Mouse (Mus musculus): ENCODE measurements at regions not wholly inside any gene's neighbourhood (a gene's known extent, or its start where the extent isn't known, plus 50 kb on each side); places are given as distances from the start of the nearest gene placed in this dataset.

DNA sequence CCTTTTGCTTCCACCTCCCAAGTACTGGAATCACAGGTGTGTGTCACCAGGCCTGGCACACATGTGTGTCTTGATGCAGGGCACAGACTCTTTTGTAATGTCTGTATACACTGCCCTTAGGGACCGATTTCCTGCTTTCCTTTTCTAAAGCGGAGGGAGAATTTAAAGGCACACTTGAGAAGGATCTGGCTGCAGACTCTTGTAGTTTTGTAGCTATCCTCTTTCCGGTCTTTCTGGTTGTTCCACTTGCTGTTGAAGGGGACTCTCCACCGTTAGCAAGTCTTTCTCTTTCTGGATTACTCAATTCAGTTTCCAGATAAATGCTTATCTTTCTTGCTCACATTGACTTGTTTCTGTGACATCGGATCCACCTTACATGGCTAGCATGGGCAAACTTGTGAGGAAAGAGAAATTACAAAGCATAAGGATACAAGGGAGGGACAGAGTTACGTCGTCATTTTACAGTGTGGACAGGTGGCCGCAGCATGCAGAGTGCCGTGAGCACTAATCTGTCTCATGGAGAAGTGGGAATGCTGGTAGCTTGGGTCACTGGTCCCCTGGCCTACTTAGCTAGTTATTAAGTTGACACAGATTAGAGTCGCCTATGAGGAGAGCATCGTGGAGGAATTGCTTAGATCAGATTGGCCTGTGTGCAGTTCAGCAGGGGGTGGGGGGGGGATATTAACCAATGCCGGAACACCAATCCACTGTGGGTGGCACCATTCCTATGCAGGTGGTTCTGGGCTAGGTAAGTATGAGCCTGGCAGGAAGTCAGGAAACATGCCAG is 54.4 kb upstream of the Parp11 start:
- ATAC-seq (ENCODE audit: low FRiP score, low TSS enrichment), result no peak
- H3K9me3 ChIP-seq (ENCODE audit: control insufficient read depth, low read length), result no peaks in the 10 kb centered on the region

DNA sequence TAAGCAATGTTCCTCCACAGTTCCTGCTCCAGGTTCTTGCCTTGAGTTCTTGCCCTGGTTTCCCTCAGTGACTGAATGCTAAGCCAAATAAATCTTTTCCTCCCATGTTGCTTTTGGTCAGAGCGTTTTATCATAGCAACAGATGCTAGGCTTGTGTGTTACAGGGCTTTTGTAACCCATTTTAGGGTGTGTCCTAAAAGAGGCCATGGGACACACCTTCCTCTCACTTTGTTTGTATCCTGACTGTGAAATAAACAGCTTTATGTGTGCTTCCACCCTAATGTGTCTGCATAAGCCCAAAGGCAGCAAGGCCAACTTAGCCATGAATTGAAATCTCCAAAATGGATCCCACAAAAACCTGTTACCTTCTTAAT is 53.9 kb upstream of the Parp11 start:
- Histone ChIP-seq H3K27ac (replicated peaks; ENCODE audit: low read depth, low read length) (no peak overlapping the region), H3K36me3 (ENCODE audit: control insufficient read depth, insufficient read depth, low read length) (no peaks in the 10 kb centered on the region), H3K27me3 (ENCODE audit: control insufficient read depth, insufficient read depth, low read length) (no peaks in the 10 kb centered on the region), H3K4me1 (ENCODE audit: control insufficient read depth, insufficient read depth, low read length) (peaks cover 13% of the 10 kb centered on the region), H3K4me2 (ENCODE audit: low read length) (no peak overlapping the region), H3K9ac (replicated peaks; ENCODE audit: low read length) (no peak overlapping the region), H3K4me3 (replicated peaks; ENCODE audit: low read depth, low read length) (no peak overlapping the region), H3K9me3 (ENCODE audit: control insufficient read depth, low read length) (no peaks in the 10 kb centered on the region)
- DNase-seq (no peak), ATAC-seq (ENCODE audit: low FRiP score, low TSS enrichment) (no peak)
- 93% methylated on average over 1 of the region's 1 CpGs for WGBS

More for the DNA sequence above, 54.4 kb upstream of the Parp11 start:
- Histone ChIP-seq H3K9ac (replicated peaks; ENCODE audit: low read length) (no peak overlapping the region), H3K4me1 (ENCODE audit: control insufficient read depth, insufficient read depth, low read length) (peaks cover 13% of the 10 kb centered on the region), H3K27me3 (ENCODE audit: control insufficient read depth, insufficient read depth, low read length) (no peaks in the 10 kb centered on the region), H3K27ac (replicated peaks; ENCODE audit: low read depth, low read length) (no peak overlapping the region), H3K4me3 (replicated peaks; ENCODE audit: low read depth, low read length) (no peak overlapping the region), H3K4me2 (ENCODE audit: low read length) (no peak overlapping the region), H3K36me3 (ENCODE audit: control insufficient read depth, insufficient read depth, low read length) (no peaks in the 10 kb centered on the region)
- DNase-seq, result no peak
- WGBS, result 90% methylated on average over 12 of the region's 12 CpGs

DNA sequence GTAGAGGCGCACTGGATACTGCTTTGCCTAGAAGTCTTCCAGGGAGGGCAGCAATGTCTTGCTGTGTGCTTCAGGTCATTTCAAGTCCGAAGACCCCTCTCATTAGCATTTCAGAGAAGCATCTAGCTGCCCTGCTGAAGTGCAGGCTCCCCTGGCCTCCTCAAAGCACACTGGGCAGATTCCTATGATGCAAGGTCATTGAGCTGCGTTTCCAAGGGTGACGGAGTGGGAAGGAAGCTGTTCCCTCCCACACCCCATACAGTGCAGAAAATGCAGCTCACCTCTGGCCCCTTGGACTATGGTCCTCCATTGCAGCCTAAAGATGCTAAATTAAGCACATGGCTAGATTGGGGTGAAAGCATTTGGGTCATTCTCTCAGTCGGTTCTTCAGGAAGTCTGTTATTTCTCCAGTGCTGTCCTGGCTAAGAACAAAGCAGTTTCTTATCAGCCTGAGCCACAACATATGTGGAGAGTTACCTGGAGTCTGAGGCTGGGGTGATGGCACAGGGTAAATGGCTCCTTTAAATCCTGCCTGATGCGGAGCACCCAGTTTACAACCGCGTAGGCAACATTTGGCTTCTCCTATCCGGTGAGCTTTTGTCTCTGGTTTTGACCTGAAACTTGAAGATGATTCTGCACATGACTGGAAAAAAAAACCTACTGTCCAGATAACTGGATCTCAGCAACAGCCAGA is 52.6 kb upstream of the Parp11 start:
- Histone ChIP-seq H3K4me2 (ENCODE audit: low read length) (no peak overlapping the region), H3K9me3 (ENCODE audit: control insufficient read depth, low read length) (no peaks in the 10 kb centered on the region), H3K27me3 (ENCODE audit: control insufficient read depth, insufficient read depth, low read length) (no peaks in the 10 kb centered on the region), H3K4me1 (ENCODE audit: control insufficient read depth, insufficient read depth, low read length) (peaks cover 13% of the 10 kb centered on the region), H3K9ac (replicated peaks; ENCODE audit: low read length) (no peak overlapping the region), H3K27ac (replicated peaks; ENCODE audit: low read depth, low read length) (peak overlapping the region; percentile 60; the same call in 1 of the 2 replicates), H3K4me3 (replicated peaks; ENCODE audit: low read depth, low read length) (no peak overlapping the region), H3K36me3 (ENCODE audit: control insufficient read depth, insufficient read depth, low read length) (no peaks in the 10 kb centered on the region)
- WGBS, result 24% methylated on average over 9 of the region's 9 CpGs
- ATAC-seq (ENCODE audit: low FRiP score, low TSS enrichment), result no peak
- peak; percentile 51 for DNase-seq

Measured in midbrain, embryonic 14.5 days (tissue).